Mouse (Mus musculus): Measurements from ENCODE around the gene Ugt1a5. TPM values are rescaled to one million over a fixed set of nuclear protein-coding genes. Genes with fewer than 3 reads are reported as not detected.
"Not testable (repeated sequence)": the region's sequence is repeated elsewhere in the genome, so short reads cannot be mapped to it uniquely, and the experiment has no call there.

Gene Ugt1a5
- polyA plus RNA-seq, 1 experiment from 2014 or later, result not detected

DNA sequence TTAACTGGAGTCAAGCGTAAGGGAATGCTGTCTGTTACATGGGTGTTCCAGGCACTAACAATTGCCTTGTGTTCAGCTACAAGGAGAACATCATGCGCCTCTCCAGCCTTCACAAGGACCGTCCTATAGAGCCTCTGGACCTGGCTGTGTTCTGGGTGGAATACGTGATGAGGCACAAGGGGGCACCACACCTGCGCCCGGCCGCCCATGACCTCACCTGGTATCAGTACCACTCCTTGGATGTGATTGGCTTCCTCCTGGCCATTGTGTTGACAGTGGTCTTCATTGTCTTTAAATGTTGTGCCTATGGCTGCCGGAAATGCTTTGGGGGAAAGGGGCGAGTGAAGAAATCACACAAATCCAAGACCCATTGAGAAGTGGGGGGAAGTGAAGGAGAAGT, 52.2 kb downstream of the Ugt1a5 start:
- 74% methylated on average over 9 of the region's 9 CpGs for WGBS
- no peaks in the 10 kb centered on the region for H3K4me1 ChIP-seq
- H3K27me3 ChIP-seq (replicated peaks; ENCODE audit: low read depth, poor library complexity, severe bottlenecking), result no peaks in the 10 kb centered on the region
- H3K27ac ChIP-seq (replicated peaks), result no peak overlapping the region
- peaks cover 31% of the 10 kb centered on the region for H3K9me3 ChIP-seq
- DNase-seq (ENCODE audit: low spot score), result peak; percentile 14
- H3K4me3 ChIP-seq, result no peak overlapping the region
- no peaks in the 10 kb centered on the region for H3K36me3 ChIP-seq (replicated peaks)

- Histone ChIP-seq H3K36me3 (replicated peaks) (no peaks in the 10 kb centered on the region), H3K9me3 (peaks cover 26% of the 10 kb centered on the region), H3K27ac (replicated peaks) (no peak overlapping the region), H3K4me1 (no peaks in the 10 kb centered on the region), H3K27me3 (replicated peaks; ENCODE audit: low read depth, poor library complexity, severe bottlenecking) (no peaks in the 10 kb centered on the region), H3K4me3 (no peak overlapping the region)
- WGBS, result 51% methylated on average over 4 of the region's 4 CpGs
- DNase-seq (ENCODE audit: low spot score), result peak; percentile 11
These were observed 52.8 kb downstream of the Ugt1a5 start for GRCm38 (mm10) chr1:88218591-88218990.

DNA sequence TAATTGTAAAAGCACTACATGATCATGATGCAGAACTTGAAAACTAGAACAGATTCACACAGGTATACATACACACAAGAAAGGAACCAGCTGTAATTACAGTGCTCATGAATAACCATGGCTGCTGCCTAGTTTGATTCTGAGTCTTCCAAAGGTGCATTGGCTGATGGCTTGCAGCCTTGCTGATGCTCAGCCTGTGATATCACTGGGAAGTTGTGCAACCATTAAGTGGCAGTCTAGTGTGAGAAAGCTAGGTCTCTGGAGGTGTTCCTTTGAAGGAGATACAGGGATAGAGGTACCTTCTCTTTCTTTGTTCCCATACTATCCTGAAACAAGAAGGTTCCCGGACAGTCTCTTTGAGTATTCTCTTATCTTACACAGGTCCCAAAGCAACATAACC, 53.2 kb downstream of the Ugt1a5 start:
- Histone ChIP-seq H3K36me3 (replicated peaks) (no peaks in the 10 kb centered on the region), H3K4me3 (no peak overlapping the region), H3K9me3 (peaks cover 21% of the 10 kb centered on the region), H3K27me3 (replicated peaks; ENCODE audit: low read depth, poor library complexity, severe bottlenecking) (no peaks in the 10 kb centered on the region), H3K4me1 (no peaks in the 10 kb centered on the region), H3K27ac (replicated peaks) (no peak overlapping the region)
- WGBS, result 21% methylated on average over 1 of the region's 1 CpGs
- no peak for DNase-seq (ENCODE audit: low spot score)

DNA sequence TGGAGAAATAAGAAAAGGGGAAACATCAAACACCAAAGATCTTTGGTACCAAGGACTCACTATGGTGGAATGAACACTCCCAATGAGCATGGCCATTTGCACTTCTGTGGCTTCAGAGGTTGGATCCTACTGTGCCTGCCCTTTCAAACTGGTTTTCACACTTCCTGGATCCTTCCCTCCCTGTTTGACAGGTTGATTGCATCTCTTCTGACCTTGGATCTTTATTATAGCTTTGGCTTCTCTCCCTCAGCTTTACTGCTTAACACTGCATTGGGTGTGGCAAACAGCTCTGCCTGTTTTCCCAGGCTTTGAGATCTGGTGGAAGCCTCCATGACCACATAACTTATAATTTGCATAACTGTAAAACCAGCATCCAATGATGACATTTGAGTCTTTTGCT, 54.5 kb downstream of the Ugt1a5 start:
- Histone ChIP-seq H3K4me3 (no peak overlapping the region), H3K4me1 (no peaks in the 10 kb centered on the region), H3K27me3 (replicated peaks; ENCODE audit: low read depth, poor library complexity, severe bottlenecking) (no peaks in the 10 kb centered on the region), H3K9me3 (peaks cover 10% of the 10 kb centered on the region), H3K27ac (replicated peaks) (no peak overlapping the region), H3K36me3 (replicated peaks) (no peaks in the 10 kb centered on the region)
- no peak for DNase-seq (ENCODE audit: low spot score)

DNA sequence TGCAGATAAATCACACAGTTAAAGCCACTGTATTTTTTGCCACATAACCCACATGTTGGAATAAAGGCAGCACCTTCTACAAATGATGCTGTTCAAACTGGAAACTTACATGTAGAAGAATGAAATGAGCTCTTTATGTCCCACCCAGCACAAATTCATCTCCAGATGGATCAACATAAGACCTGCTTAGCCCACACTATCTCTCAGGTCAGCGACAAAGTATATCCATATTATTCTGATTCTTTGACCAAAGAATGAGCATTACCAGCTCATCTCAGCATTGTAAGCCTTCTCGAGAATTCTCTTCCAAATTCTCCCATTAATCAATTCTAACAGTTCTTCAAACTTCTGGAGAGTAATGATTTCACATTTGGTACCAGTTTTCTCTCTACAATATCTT, 56.4 kb downstream of the Ugt1a5 start:
- no peaks in the 10 kb centered on the region for H3K4me1 ChIP-seq
- H3K36me3 ChIP-seq (replicated peaks), result no peaks in the 10 kb centered on the region
- DNase-seq (ENCODE audit: low spot score), result no peak
- H3K9me3 ChIP-seq, result peaks cover 20% of the 10 kb centered on the region
- H3K27me3 ChIP-seq (replicated peaks; ENCODE audit: low read depth, poor library complexity, severe bottlenecking), result no peaks in the 10 kb centered on the region
- WGBS, result 56% methylated on average over 2 of the region's 2 CpGs
- no peak overlapping the region for H3K27ac ChIP-seq (replicated peaks)
- H3K4me3 ChIP-seq, result no peak overlapping the region

DNA sequence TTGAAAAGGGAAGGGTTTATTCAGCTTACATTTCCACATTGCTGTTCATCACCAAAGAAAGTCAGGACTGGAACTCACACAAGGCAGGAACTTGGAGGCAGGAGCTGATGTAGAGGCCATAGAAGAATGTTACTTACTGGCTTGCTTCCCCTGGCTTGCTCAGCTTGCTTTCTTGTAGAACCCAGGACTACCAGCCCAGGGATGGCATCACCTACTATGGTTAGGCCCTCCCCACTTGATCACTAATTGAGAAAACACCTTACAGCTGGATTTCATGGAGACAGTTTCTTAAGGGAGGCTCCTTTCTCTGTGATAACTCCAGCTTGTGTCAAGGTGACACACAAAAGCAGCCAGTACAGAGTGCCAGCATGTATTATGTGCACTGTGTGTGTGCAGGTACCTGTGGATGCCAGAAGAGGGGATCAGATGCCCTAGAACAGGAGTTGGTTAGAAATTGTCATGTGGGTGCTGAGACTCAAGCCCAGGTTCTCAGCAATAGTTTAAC, 57.3 kb downstream of the Ugt1a5 start:
- H3K36me3 ChIP-seq (replicated peaks); H3K4me1 ChIP-seq; H3K4me3 ChIP-seq; H3K27ac ChIP-seq (replicated peaks); H3K27me3 ChIP-seq (replicated peaks; ENCODE audit: low read depth, poor library complexity, severe bottlenecking): not testable (repeated sequence)
- peaks cover 28% of the 10 kb centered on the region for H3K9me3 ChIP-seq
- DNase-seq (ENCODE audit: low spot score), result peak; percentile 11

GRCm38 (mm10) chr1:88223591-88223990, 57.8 kb downstream of the Ugt1a5 start:
- Histone ChIP-seq H3K27ac (replicated peaks) (no peak overlapping the region), H3K27me3 (replicated peaks; ENCODE audit: low read depth, poor library complexity, severe bottlenecking) (no peaks in the 10 kb centered on the region), H3K4me1 (no peaks in the 10 kb centered on the region), H3K36me3 (replicated peaks) (no peaks in the 10 kb centered on the region), H3K9me3 (peaks cover 34% of the 10 kb centered on the region), H3K4me3 (no peak overlapping the region)
- 63% methylated on average over 1 of the region's 1 CpGs for WGBS
- DNase-seq (ENCODE audit: low spot score), result peak; percentile 15

- 73% methylated on average over 2 of the region's 2 CpGs for WGBS
These were observed 58.4 kb downstream of the Ugt1a5 start for GRCm38 (mm10) chr1:88224029-88224776.

DNA sequence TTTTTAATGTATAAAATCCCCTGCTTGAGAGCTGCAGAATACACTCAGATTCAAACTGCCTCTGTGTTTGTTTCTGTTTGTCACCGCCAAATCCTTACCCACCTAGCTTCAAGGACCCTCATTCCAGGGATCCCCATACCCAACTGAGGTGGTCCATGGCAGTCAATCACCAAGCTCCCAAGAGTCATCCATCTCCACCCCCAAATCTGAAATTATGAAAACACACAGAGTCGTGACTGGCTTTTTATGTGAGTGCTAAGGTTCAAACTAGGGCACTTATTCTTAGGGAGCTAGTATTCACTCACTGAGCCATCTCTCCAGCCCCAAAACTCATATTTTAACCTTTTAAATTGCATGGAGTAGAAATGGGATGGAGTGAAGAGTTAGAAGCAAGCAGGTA, 59.5 kb downstream of the Ugt1a5 start:
- H3K9me3 ChIP-seq, result peaks cover 51% of the 10 kb centered on the region
- H3K27ac ChIP-seq (replicated peaks); H3K27me3 ChIP-seq (replicated peaks; ENCODE audit: low read depth, poor library complexity, severe bottlenecking); H3K4me3 ChIP-seq; DNase-seq (ENCODE audit: low spot score); H3K36me3 ChIP-seq (replicated peaks); H3K4me1 ChIP-seq: not testable (repeated sequence)
- 37% methylated on average over 2 of the region's 2 CpGs for WGBS

More at GRCm38 (mm10) chr1:88224029-88224776, 58.4 kb downstream of the Ugt1a5 start:
- H3K27me3 ChIP-seq (replicated peaks; ENCODE audit: low read depth, poor library complexity, severe bottlenecking), result no peaks in the 10 kb centered on the region
- DNase-seq (ENCODE audit: low spot score), result no peak
- H3K4me3 ChIP-seq, result no peak overlapping the region
- no peaks in the 10 kb centered on the region for H3K36me3 ChIP-seq (replicated peaks)
- no peak overlapping the region for H3K27ac ChIP-seq (replicated peaks)
- peaks cover 40% of the 10 kb centered on the region for H3K9me3 ChIP-seq
- no peaks in the 10 kb centered on the region for H3K4me1 ChIP-seq

DNA sequence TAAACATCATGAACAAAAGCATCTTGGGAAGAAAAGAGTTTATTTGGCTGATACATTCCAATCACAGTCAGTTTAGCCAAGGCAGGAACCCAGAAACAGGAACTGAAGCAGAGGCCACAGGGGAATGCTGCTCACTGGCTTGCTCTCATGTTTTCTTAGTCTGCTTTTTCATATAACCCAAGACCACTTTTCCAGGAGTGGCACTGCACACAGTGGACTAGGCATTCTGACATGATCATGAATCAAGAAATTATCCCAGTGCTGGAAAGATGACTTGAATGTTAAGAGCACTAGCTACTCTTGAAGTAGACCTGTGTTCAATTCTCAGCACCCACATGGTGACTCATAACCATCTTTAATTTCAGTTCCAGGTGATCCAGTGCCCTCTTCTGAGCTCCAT, 59.9 kb downstream of the Ugt1a5 start:
- H3K36me3 ChIP-seq (replicated peaks), result no peaks in the 10 kb centered on the region
- DNase-seq (ENCODE audit: low spot score), result no peak
- no peak overlapping the region for H3K27ac ChIP-seq (replicated peaks)
- peaks cover 55% of the 10 kb centered on the region for H3K9me3 ChIP-seq
- no peak overlapping the region for H3K4me3 ChIP-seq
- no peaks in the 10 kb centered on the region for H3K27me3 ChIP-seq (replicated peaks; ENCODE audit: low read depth, poor library complexity, severe bottlenecking)
- H3K4me1 ChIP-seq, result no peaks in the 10 kb centered on the region

DNA sequence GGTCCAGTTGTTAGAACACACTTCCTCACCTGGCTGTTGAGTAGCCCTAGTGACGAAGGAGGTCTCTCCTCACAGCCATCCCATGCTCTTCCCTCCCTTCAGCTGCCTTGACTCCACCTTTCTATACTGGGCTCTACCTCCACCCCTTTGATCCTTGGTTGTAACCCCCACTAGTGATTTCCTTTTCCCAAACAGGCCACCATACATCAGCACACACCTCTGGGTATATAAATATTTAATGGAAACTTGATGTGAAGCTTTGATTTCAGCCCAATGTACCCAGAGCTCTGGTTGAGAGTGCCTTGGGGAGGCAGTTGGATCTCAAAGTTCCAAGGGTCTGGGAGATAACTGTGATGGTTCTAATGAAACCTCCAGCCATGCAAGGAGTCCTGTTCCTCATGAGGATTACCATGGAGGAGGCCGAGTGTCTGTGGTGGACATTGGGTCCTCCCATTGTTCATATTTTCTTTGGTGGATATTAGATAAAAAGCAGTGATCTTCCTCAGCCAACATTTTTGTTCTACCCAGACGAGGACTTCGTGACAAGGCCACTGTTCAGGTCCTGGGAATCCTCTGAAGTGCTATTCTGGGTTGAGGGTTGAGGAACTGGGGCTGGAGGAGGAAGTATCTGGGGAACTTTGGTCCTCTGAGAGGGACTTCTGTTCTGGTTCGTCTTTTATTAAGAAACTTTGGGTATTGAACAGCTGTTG, 61.0 kb downstream of the Ugt1a5 start, which contains the start of gene Mroh2a:
TSS of gene Mroh2a (plus strand) at position 317 of the 710 bp plus-strand sequence.
- Histone ChIP-seq H3K27me3 (replicated peaks; ENCODE audit: low read depth, poor library complexity, severe bottlenecking) (no peaks in the 10 kb centered on the region), H3K4me1 (no peaks in the 10 kb centered on the region), H3K9me3 (peaks cover 66% of the 10 kb centered on the region), H3K4me3 (no peak within 1 kb of the TSS), H3K36me3 (replicated peaks) (no peaks in the 10 kb centered on the region), H3K27ac (replicated peaks) (no peak within 1 kb of the TSS)
- WGBS, result 60% methylated on average over 5 of the region's 5 CpGs
- no peak for DNase-seq (ENCODE audit: low spot score)

DNA sequence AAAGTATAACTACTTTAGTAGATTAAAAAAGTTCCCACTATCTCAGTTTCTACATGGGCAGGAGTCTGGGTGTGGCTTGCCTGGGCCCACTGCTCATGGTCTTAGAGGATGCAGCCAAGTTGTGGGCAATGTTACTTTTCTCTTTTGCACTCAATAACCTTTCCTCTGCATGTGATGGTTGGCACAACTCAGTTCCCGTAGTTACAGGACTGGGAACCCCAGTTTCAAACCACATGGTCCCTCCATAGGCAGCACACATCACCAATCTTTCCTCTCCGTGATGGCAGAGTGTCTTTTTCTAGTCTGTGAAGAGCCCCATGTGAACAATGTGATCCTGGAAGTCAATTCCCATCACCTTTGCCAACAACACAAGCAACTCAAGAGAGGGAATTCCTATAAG, 61.7 kb downstream of the Ugt1a5 start:
- no peak for DNase-seq (ENCODE audit: low spot score)
- Histone ChIP-seq H3K4me1 (no peaks in the 10 kb centered on the region), H3K27ac (replicated peaks) (no peak overlapping the region), H3K36me3 (replicated peaks) (no peaks in the 10 kb centered on the region), H3K4me3 (no peak overlapping the region), H3K27me3 (replicated peaks; ENCODE audit: low read depth, poor library complexity, severe bottlenecking) (no peaks in the 10 kb centered on the region), H3K9me3 (peaks cover 73% of the 10 kb centered on the region)
- WGBS, result 60% methylated on average over 2 of the region's 2 CpGs

DNA sequence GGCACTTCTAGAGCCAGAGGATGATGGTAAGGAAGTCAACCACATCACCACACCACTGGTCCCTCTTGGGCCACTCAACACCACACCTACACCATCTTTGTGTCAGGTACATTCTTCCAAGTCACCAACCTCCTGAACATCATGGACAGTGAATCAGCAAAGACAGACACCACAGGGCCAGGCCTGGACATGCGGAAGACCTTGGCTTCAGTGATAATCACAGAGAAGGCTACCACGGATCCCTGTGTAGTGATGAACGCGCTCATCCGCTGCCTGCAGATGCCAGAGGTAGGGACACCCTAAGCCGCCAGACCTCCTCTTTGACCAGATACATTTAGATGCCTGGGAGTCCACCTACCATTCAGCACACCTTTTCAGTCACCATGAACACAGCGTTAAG, 62.3 kb downstream of the Ugt1a5 start:
- H3K4me1 ChIP-seq, result no peaks in the 10 kb centered on the region
- WGBS, result 70% methylated on average over 7 of the region's 7 CpGs
- H3K36me3 ChIP-seq (replicated peaks), result no peaks in the 10 kb centered on the region
- no peak for DNase-seq (ENCODE audit: low spot score)
- no peak overlapping the region for H3K27ac ChIP-seq (replicated peaks)
- H3K9me3 ChIP-seq, result peaks cover 79% of the 10 kb centered on the region
- no peak overlapping the region for H3K4me3 ChIP-seq
- no peaks in the 10 kb centered on the region for H3K27me3 ChIP-seq (replicated peaks; ENCODE audit: low read depth, poor library complexity, severe bottlenecking)

All from embryonic facial prominence, embryonic 10.5 days (tissue).